Mouse (Mus musculus) midbrain, postnatal 0 days (tissue): ENCODE measurements around the gene Ywhaq. TPM values are rescaled to one million over a fixed set of nuclear protein-coding genes. Genes with fewer than 3 reads are reported as not detected.

ENCODE experiments used
- ATAC-seq: fragments of 200-750 bp; cut with Nextera tagmentation; 2 replicates; pipeline ENCODE4 v1.8.0; 2017; ENCODE audit warnings: moderate number of reproducible peaks, mild to moderate bottlenecking, moderate TSS enrichment, moderate library complexity; ENCODE audit not compliant: low FRiP score
- DNase-seq: peaks from one replicate; pipeline ENCODE4 v3.0.0-alpha.2; 2015; ENCODE audit warnings: low spot score
- H3K27ac ChIP-seq: fragments of 300-500 bp; sonication (generic); 2 replicates; pipeline ENCODE4 v1.5.1; 2014; ENCODE audit warnings: low read depth, mild to moderate bottlenecking, low read length, mixed read lengths
- H3K27me3 ChIP-seq: fragments of 300-500 bp; sonication (generic); 2 replicates; pipeline ENCODE4 v1.6.1; 2014; ENCODE audit warnings: low read length, control low read depth, mixed read lengths; ENCODE audit not compliant: insufficient read depth
- H3K36me3 ChIP-seq: fragments of 300-500 bp; sonication (generic); 2 replicates; pipeline ENCODE4 v1.6.1; 2014; ENCODE audit warnings: low read length, control low read depth, mixed read lengths; ENCODE audit not compliant: insufficient read depth
- H3K4me1 ChIP-seq: fragments of 300-500 bp; sonication (generic); 2 replicates; pipeline ENCODE4 v1.6.1; 2014; ENCODE audit warnings: mild to moderate bottlenecking, control low read depth, antibody characterized with exemption, low read length, mixed read lengths; ENCODE audit not compliant: insufficient read depth
- H3K4me2 ChIP-seq: fragments of 300-500 bp; sonication (generic); 2 replicates; pipeline ENCODE4 v1.6.1; 2014; ENCODE audit warnings: low read depth, mild to moderate bottlenecking, low read length, mixed read lengths; ENCODE audit not compliant: poor library complexity, severe bottlenecking
- H3K4me3 ChIP-seq: fragments of 300-500 bp; sonication (generic); 2 replicates; pipeline ENCODE4 v1.5.1; 2014; ENCODE audit warnings: low read depth, mild to moderate bottlenecking, low read length, moderate library complexity
- H3K9ac ChIP-seq: fragments of 300-500 bp; sonication (generic); replicated peaks from 2 replicates; pipeline ENCODE4 v1.6.1; 2014; ENCODE audit warnings: mild to moderate bottlenecking, low read length, moderate library complexity, mixed read lengths; ENCODE audit not compliant: poor library complexity, severe bottlenecking
- H3K9me3 ChIP-seq: fragments of 300-500 bp; sonication (generic); 2 replicates; pipeline ENCODE4 v1.6.1; 2016; ENCODE audit warnings: low read length, control low read depth
- CTCF ChIP-seq: IDR thresholded peaks from 2 replicates; pipeline ENCODE4 v1.5.1; 2016; ENCODE audit warnings: antibody characterized with exemption, mild to moderate bottlenecking
- WGBS: fragments of 180-500 bp; shearing (Covaris S2); extraction: QIAGEN DNeasy Blood & Tissue Kit; methylation state at CpG from one replicate; pipeline ENCODE4 v1.1.7; 2014; 5-methylcytosine and 5-hydroxymethylcytosine counted together
- polyA plus RNA-seq: library from polyadenylated mRNA; unstranded; fragments of >200 nt; fragmentation: Nextera tagmentation; extraction: Ambion mirVana; gene quantifications from 2 replicates; pipeline ENCODE4 v1.2.1, GENCODE M21; 2015
- total RNA-seq: library from RNA; depleted of rRNA; stranded (reverse); fragments of >200 nt; gene quantifications from 2 replicates; pipeline ENCODE4 v1.2.3, GENCODE M21; 2014; rRNA removed

Ywhaq gene
- total and polyA plus RNA-seq, 2 experiments from 2014 or later, result 675 to 1,259 TPM

DNA sequence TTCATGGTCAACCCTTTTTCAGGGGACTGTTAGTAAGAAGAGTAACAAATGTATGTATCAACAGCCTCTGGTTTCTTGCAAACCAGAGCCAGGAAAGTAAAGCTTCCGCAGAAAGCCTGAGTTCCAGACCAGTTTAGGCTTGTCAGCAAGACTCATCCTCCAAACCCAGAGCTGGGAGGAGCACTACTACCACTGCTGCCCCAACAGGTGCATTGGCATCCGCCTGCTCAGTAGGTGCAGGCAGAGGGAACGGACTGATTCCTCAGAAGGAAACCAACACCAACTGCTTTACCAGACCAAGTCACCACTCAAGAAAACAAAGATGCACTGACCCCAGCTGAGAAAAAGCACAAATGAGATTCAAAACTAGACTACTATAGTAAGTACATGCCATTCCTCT is 54.2 kb downstream of the Ywhaq start:
- Histone ChIP-seq H3K27me3 (no peaks in the 10 kb centered on the region), H3K9me3 (no peaks in the 10 kb centered on the region), H3K4me2 (no peak overlapping the region), H3K4me3 (no peak overlapping the region), H3K4me1 (no peaks in the 10 kb centered on the region), H3K27ac (no peak overlapping the region), H3K36me3 (no peaks in the 10 kb centered on the region), H3K9ac (no peak overlapping the region)
- DNase-seq, result no peak
- ATAC-seq, result no peak
- 86% methylated on average over 3 of the region's 3 CpGs for WGBS
- TF ChIP-seq CTCF, result no peak

- DNase-seq (no peak), ATAC-seq (no peak)
- H3K9me3 ChIP-seq, result no peaks in the 10 kb centered on the region
- no peaks in the 10 kb centered on the region for H3K27me3 ChIP-seq
- H3K4me3 ChIP-seq, result no peak overlapping the region
- no peak overlapping the region for H3K4me2 ChIP-seq
- H3K9ac ChIP-seq, result no peak overlapping the region
- no peak for TF ChIP-seq CTCF
- H3K27ac ChIP-seq, result no peak overlapping the region
- no peaks in the 10 kb centered on the region for H3K36me3 ChIP-seq
- 79% methylated on average over 2 of the region's 2 CpGs for WGBS
- no peaks in the 10 kb centered on the region for H3K4me1 ChIP-seq
These were observed 54.8 kb downstream of the Ywhaq start for GRCm38 (mm10) chr12:21362686-21363085.

DNA sequence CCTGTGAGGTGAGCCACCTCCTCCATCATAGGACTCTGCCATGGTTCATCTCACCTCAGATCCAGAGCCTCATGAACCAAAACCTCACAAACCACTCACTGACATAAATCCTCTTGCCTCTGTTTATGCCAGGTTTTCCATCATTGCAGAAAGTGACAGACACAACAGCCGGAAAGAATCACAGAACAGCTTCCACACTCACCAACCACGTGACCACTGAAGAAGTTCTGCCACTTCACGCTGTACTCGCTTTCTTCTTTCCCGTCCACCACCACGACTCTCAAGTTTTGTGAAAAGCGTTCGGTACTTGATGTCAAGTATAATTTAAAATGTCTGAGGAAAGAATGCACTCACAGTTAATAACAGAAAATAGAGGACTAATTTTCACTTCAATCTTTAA is 63.8 kb downstream of the Ywhaq start:
- H3K27me3 ChIP-seq, result no peaks in the 10 kb centered on the region
- no peaks in the 10 kb centered on the region for H3K4me1 ChIP-seq
- TF ChIP-seq CTCF, result no peak
- H3K9me3 ChIP-seq, result no peaks in the 10 kb centered on the region
- H3K4me3 ChIP-seq, result no peak overlapping the region
- ATAC-seq (no peak), DNase-seq (no peak)
- 97% methylated on average over 8 of the region's 8 CpGs for WGBS
- no peak overlapping the region for H3K27ac ChIP-seq
- H3K36me3 ChIP-seq, result peaks cover 19% of the 10 kb centered on the region
- H3K9ac ChIP-seq, result no peak overlapping the region
- no peak overlapping the region for H3K4me2 ChIP-seq

GRCm38 (mm10) chr12:21350113-21350876 is 67.1 kb downstream of the Ywhaq start:
- no peak overlapping the region for H3K4me3 ChIP-seq
- 18% methylated on average over 7 of the region's 7 CpGs for WGBS
- H3K9ac ChIP-seq, result no peak overlapping the region
- H3K36me3 ChIP-seq, result peaks cover 19% of the 10 kb centered on the region
- H3K27ac ChIP-seq, result no peak overlapping the region
- TF ChIP-seq CTCF, result no peak
- no peaks in the 10 kb centered on the region for H3K9me3 ChIP-seq
- H3K27me3 ChIP-seq, result no peaks in the 10 kb centered on the region
- no peaks in the 10 kb centered on the region for H3K4me1 ChIP-seq
- ATAC-seq (no peak), DNase-seq (no peak)
- H3K4me2 ChIP-seq, result no peak overlapping the region

DNA sequence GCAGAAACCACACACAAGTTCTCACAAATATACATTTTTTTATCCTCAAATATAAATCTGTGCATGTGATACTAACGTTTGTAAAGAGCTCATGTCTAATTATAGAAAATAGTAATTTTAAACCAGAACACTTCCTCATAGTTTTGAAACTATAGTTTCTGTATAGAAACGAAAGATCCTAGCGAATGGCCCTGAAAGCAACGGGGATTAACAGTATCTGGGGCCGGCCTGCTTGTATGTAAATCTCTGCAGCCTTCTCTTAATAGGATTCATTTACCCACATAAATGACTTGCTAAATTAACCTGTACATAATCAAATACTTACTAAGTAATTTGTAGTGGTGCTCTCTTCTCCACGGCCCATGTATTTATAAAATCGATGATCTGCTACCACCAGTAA is 70.5 kb downstream of the Ywhaq start:
- Histone ChIP-seq H3K27ac (no peak overlapping the region), H3K4me2 (no peak overlapping the region), H3K36me3 (peaks cover 7% of the 10 kb centered on the region), H3K4me1 (no peaks in the 10 kb centered on the region), H3K4me3 (no peak overlapping the region), H3K27me3 (no peaks in the 10 kb centered on the region), H3K9me3 (no peaks in the 10 kb centered on the region), H3K9ac (no peak overlapping the region)
- ATAC-seq, result no peak
- DNase-seq, result no peak
- no peak for TF ChIP-seq CTCF
- WGBS, result 79% methylated on average over 7 of the region's 7 CpGs

DNA sequence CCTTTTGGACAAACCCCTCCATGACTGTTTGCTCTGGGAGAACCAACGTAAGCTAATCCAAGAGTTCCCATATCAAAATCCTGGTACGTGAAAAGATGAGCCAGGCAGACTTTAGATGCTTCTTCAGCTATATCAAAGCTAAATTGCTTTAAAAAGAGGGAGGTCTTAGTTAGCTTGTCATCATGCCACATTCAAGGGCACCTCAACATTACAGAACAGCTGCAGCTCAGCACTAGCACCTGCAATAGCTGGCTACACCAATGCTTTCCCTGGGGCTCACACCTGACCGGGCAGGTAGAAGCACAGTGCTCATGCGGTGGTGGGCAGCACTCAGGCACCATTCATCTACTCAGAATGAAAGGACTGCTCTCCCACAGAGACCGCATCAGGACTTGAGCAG is 76.8 kb downstream of the Ywhaq start:
- WGBS, result 97% methylated on average over 5 of the region's 5 CpGs
- Histone ChIP-seq H3K36me3 (peaks cover 21% of the 10 kb centered on the region), H3K27ac (no peak overlapping the region)

More for the DNA sequence above, 76.8 kb downstream of the Ywhaq start:
- Histone ChIP-seq H3K4me3 (no peak overlapping the region), H3K9ac (no peak overlapping the region), H3K9me3 (no peaks in the 10 kb centered on the region), H3K4me1 (no peaks in the 10 kb centered on the region), H3K27me3 (no peaks in the 10 kb centered on the region), H3K4me2 (no peak overlapping the region)
- DNase-seq (no peak), ATAC-seq (no peak)
- no peak for TF ChIP-seq CTCF

Other genes starting within 250 kb of the Ywhaq start
- 39.4 and 45.1 TPM in 2 replicates for gene Cpsf3, start 132.2 kb downstream of the Ywhaq start, total RNA-seq
- gene Cpsf3, start 132.2 kb downstream of the Ywhaq start, polyA plus RNA-seq, result 69.1 and 69.6 TPM in 2 replicates
- gene Itgb1bp1, start 131.4 kb downstream of the Ywhaq start, total RNA-seq, result 16.1 and 17.5 TPM in 2 replicates
- 30.0 and 30.8 TPM in 2 replicates for gene Itgb1bp1, start 131.4 kb downstream of the Ywhaq start, polyA plus RNA-seq
- gene Iah1, start 101.2 kb downstream of the Ywhaq start, total RNA-seq, result 16.0 and 22.2 TPM in 2 replicates
- 19.8 and 24.1 TPM in 2 replicates for gene Iah1, start 101.2 kb downstream of the Ywhaq start, polyA plus RNA-seq
- 17.0 and 23.7 TPM in 2 replicates for gene Adam17, start 44.0 kb downstream of the Ywhaq start, total RNA-seq
- gene Adam17, start 44.0 kb downstream of the Ywhaq start, polyA plus RNA-seq, result 10.3 and 11.4 TPM in 2 replicates